Mouse (Mus musculus) cerebellum, adult 11-12 months (tissue): Measurements from ENCODE around the gene Trim61.

Experiments used
- DNase-seq: peaks from one replicate; pipeline ENCODE4 v3.0.0; 2022

Gene Trim61

DNA sequence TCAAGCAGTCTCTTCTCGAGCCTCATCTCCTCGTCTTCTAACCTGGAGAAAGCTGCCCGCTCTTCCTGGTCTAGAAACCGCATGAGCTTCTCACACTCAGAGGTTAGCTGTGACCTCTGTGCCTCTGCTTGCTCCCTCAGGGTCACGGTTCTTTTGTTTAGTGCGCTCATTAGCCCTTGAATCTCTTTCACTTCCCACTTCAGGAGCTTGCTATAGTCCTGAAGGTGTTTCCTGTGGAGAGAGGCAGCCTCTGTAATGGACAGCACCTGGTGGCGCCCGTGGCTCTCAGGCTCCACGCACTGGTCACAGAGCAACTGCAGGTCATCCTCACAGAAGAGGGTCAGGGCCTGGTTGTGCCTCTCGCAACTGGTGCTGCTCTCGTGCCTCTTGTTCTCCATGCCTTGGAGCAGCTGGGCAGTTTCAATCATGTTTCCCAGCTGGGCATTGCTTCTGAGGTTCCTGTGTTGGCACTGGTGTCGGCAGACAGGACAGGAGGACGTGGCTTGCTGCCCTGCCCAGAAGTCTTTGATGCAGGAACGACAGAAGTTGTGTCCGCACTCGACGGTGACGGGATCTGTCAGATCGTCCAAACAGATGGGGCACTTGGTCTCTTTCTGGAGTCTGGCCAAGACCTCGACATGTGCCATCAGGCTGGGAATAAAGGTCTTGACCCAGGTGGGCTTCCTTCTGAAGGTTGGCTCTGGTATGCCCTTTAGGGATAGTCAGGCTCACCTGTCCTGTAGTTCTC lies 35.0 kb downstream of the Trim61 start:
- DNase-seq: peak; percentile 8
